Mouse (Mus musculus): Measurements from ENCODE around the gene Npas3. TPM values are rescaled to one million over a fixed set of nuclear protein-coding genes. Genes with fewer than 3 reads are reported as not detected.

Npas3 gene
- total RNA-seq, 2 experiments from 2014 or later = 0.23 to 0.24 TPM

GRCm38 (mm10) chr12:54064986-54065385, 816.5 kb downstream of the Npas3 start:
- no peak for DNase-seq

DNA sequence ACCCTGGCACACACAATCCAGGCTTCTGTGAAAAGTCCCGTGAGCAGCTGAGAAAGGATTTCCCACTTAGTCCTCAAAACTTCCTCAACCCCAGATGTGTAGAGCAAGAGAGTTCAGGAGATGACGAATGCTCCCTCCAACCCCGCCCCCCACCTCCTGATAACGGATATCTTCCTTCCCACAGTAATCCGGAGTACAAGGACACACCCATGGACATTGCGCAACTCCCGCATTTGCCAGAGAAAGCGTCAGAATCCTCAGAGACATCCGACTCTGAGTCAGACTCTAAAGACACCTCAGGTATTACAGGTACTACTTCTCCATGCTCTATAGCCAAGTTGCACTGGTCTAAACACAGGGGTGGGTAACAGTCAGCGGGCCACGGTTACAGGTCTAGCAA, 817.1 kb downstream of the Npas3 start:
- no peak for DNase-seq

- DNase-seq = no peak
Observed at GRCm38 (mm10) chr12:54067419-54067818, 818.9 kb downstream of the Npas3 start.

- peak; percentile 25 for DNase-seq
Observed at GRCm38 (mm10) chr12:54067886-54068756, 819.6 kb downstream of the Npas3 start.

GRCm38 (mm10) chr12:54068757-54069146, 820.3 kb downstream of the Npas3 start:
- no peak for DNase-seq

DNA sequence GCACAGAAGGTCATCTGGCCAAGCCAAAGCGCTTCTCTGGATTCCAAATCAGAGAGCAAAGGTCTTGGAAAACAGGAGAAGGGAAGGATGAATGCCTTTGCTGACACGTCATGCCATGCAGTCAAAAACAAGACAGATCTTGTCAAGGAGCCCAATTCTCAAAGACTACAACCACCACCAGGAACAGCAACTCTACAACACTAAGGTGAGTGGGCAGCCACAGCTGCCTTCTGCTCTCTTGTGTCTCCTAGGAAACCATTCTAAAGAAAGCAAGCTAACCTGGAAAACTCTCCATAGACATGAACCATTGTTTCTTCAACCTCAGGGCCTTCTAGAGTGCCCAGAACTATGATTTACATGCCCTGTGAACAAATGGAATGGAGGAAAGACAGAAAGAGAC, 825.5 kb downstream of the Npas3 start:
- DNase-seq = no peak

DNA sequence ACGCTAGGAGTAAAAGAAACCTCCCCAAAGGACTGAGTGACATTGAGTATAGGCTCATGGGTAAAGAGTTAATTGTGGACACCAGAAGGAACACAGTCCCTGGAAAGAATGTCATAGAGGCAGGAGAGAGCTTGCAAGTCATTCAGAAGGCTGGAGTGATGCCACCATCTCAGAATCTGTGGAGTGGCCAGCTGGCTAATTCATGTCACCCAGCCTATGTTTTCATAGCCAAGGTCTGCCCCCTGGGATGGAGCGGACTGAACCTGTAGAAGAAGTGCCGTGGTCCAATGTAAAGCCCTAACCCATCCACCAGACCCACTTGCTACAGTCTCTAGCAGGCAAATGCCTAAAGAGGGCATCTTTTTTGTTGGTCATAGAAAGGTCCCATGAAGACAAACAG, 832.5 kb downstream of the Npas3 start:
- DNase-seq = no peak

DNA sequence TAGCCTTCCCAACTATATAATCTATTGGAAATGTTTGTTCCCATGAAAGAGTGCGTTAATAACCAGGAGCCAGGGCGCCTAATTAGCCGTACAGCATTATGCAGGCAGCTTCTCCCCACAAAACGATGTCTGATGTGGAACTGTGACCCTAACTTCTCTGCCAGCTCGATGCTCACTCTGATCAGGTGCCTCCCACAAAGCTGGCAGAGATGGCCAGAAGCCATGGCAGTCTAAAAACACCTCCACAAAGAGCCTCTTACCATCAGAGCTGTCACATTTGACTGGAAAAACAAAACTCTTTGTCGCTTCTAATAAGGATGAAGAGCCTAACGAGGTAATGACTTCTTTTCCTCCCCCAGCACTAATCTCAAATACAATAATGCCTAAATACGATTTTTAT, 845.3 kb downstream of the Npas3 start:
- DNase-seq = no peak

DNA sequence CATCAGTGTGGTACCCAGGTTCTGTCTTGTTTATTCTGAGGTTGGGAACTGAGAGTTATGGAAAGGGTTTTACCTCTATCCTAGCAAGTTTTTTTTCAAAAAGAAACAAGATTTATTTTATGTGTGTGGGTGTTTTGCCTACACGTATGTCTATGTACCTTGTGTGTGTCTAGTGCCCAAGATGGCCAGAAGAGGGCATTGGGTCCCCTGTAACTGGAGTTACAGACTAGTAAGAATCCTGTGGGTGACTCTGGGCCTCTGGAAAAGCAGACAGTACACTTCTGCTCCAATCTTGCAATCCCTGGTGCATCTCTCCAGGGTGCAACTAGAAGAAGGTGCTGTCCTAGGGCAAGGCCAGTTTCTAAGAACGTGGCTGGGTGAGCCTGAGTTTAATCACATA, 848.0 kb downstream of the Npas3 start:
- DNase-seq = no peak

DNA sequence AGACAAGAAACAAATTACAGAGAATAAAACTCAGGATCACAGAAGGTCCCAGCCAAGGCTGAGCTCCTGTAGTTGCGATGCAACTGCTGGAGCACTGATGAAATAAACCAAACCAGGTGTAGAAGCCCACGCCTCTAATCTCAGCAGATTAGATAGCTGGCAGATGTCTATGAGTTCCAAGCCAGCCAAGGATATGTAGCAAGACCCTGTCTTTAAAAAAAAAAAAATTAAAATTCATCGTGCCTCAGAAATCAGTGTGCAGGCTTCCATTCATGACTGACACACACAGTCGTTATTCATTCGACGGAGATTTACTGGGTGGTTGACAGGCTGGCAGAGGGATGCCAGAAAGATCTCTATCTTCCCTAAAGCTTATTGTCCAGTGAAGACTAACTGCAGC, 849.7 kb downstream of the Npas3 start:
- no peak for DNase-seq

DNA sequence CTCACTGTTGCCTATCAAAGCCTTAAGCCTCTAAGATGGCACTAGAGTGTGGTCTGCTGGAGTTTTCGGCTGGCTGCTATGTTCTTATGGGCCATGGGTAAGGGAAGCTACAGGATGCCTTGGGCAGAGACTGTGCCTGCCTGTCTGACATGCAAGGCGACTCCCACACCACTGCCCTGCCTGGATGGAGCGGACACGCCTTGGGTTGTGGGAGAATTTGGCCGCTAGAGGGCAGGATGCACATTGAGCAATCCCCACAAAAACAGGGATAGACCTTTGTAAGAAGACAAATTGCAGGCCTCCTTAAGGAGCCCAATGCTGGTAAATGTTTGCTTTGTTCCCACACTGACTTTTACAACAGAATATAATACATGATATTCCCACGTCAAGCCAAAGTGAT, 850.3 kb downstream of the Npas3 start:
- DNase-seq = peak; percentile 63

DNA sequence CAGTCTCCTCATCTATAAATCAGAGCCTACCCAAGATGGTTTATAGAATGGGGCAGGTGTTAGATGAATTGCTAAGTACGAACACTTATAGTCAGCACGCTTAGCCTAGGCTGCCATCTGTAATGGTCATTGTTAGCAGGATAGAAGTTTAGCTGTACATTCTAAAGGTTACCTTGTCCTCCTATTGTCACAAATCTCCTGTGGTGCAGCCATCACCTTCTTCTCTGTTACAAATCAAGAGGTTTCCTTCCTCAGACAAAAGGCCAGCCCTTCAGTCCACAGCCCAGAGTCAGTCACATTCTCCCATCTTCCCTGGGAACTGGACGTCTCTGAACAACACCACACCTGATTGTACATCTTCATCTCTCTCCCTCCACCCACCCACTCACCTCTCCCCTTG, 851.0 kb downstream of the Npas3 start:
- no peak for DNase-seq

DNA sequence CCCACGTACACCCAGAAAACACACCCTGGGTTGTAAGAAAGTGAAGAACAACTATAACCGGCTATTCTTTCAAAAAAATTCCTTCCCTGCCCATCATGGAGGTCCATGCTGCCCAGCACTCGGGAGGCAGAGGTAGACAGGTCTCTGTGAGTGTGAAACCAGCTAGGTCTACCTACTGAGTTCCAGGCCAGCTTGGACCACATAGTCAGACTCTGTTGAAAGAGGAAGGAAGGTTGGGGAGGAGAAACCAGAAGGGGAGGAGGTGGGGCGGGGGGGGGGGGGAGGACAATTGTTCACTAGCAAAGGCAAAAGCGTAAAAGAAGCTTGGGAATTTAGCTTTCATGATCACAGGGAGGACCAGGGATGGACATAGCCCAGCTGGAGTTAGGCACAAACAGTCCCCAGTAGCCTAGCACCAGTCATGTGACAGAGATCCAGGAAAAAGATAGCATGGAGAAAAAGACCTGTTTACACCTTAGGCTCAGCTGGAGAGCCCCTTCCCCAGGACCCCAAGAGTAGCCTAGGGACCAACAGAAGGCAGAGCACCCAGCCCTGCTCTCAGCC, 852.9 kb downstream of the Npas3 start:
- DNase-seq = no peak

- DNase-seq = no peak
Observed at GRCm38 (mm10) chr12:54102500-54102899, 854.0 kb downstream of the Npas3 start.

GRCm38 (mm10) chr12:54105531-54105930, 857.1 kb downstream of the Npas3 start:
- DNase-seq = no peak

GRCm38 (mm10) chr12:54105946-54106345, 857.5 kb downstream of the Npas3 start:
- DNase-seq = no peak

GRCm38 (mm10) chr12:54110342-54110741, 861.9 kb downstream of the Npas3 start:
- no peak for DNase-seq

DNA sequence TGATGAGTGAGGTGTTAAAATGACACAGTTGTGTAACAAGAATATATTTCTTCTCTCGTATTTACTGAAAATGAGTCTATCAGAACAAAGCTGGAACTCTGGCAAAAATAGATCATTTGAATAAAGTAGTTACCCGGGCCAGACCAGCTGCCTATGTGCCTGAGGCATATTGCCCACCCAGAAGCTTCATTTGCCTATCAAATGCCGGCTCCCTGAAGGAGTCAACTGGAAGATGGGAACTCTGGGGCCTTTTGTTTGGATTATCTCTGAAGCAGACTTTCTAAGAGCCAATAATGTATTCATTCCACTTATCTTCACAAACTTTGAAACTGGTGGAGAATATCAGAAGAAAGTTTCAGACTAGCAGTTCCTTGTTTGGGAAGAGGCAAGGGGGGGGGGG, 862.5 kb downstream of the Npas3 start:
- DNase-seq = no peak

GRCm38 (mm10) chr12:54120386-54120785, 871.9 kb downstream of the Npas3 start:
- no peak for DNase-seq

DNA sequence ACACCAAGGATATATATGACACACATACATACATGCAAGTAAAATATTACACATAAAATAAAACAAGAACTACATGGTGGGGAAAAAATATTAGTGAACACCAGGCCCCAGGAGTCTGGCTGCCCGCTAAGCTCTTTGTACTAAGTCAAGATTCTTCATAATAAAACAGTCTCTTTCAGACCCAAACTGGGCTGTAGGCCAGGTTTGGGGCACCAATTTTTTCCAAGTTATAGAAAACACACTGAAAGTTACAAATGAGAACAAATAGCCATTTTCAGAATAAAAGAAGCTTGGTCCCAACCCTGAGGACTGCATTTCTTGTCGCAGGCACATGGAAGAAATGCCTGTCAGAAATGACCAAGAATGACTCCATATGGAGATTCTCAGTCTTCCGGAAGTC, 872.8 kb downstream of the Npas3 start:
- no peak for DNase-seq

Data from gastrocnemius, postnatal 25 days (tissue).